Mouse (Mus musculus): ENCODE results near the gene Fbxw9. TPM values are rescaled to one million over a fixed set of nuclear protein-coding genes. Genes with fewer than 3 reads are reported as not detected.

The Fbxw9 gene
- total RNA-seq, 2 experiments from 2014 or later = 14.1 to 15.1 TPM

GRCm38 (mm10) chr8:85086238-85086637 lies 26.4 kb downstream of the Fbxw9 start:
- DNase-seq = no peak

GRCm38 (mm10) chr8:85088771-85089170 lies 28.9 kb downstream of the Fbxw9 start:
- DNase-seq = no peak

GRCm38 (mm10) chr8:85090856-85091255 lies 31.0 kb downstream of the Fbxw9 start:
- DNase-seq = no peak

GRCm38 (mm10) chr8:85091526-85092090 lies 31.8 kb downstream of the Fbxw9 start:
- DNase-seq = no peak

GRCm38 (mm10) chr8:85095051-85095450 lies 35.2 kb downstream of the Fbxw9 start:
- no peak for DNase-seq

- no peak for DNase-seq
These were observed 35.7 kb downstream of the Fbxw9 start for GRCm38 (mm10) chr8:85095566-85095965.

GRCm38 (mm10) chr8:85096196-85096595 lies 36.3 kb downstream of the Fbxw9 start:
- no peak for DNase-seq

- no peak for DNase-seq
These were observed 37.0 kb downstream of the Fbxw9 start for GRCm38 (mm10) chr8:85096850-85097249.

GRCm38 (mm10) chr8:85100076-85100665 lies 40.3 kb downstream of the Fbxw9 start:
- no peak for DNase-seq

GRCm38 (mm10) chr8:85113241-85113640 lies 53.4 kb downstream of the Fbxw9 start:
- DNase-seq = no peak

GRCm38 (mm10) chr8:85115501-85115900 lies 55.6 kb downstream of the Fbxw9 start:
- no peak for DNase-seq

Small RNAs within 50 kb of the gene (microRNA-seq; reads per million reads assigned to microRNA genes)
- gene Gm23388 = 0 reads per million in 2 experiments
- 2.8 to 2.9 reads per million in 2 experiments for gene Mir7070

Other genes starting within 250 kb of the Fbxw9 start
- gene Dand5, start 237.2 kb upstream of the Fbxw9 start, total RNA-seq (2021) = 1 to 10 TPM; 3.4 to 3.6 TPM
- 10 to 100 TPM; 24.2 to 26.2 TPM for gene Gadd45gip1, start 228.5 kb upstream of the Fbxw9 start, total RNA-seq (2021)
- gene Rad23a, start 219.4 kb upstream of the Fbxw9 start, total RNA-seq (2021) = 10 to 100 TPM; 90.9 to 91.8 TPM
- 100 to 1,000 TPM; 320 to 358 TPM for gene Calr, start 213.1 kb upstream of the Fbxw9 start, total RNA-seq (2021)
- 10 to 100 TPM; 36.3 to 37.0 TPM for gene Farsa, start 203.1 kb upstream of the Fbxw9 start, total RNA-seq (2021)
- gene Syce2, start 187.9 kb upstream of the Fbxw9 start, total RNA-seq (2021) = 10 to 100 TPM; 10.5 to 12.7 TPM
- 10 to 100 TPM; 29.7 to 33.0 TPM for gene Gcdh, start 166.1 kb upstream of the Fbxw9 start, total RNA-seq (2021)
- gene Klf1, start 158.1 kb upstream of the Fbxw9 start, total RNA-seq (2021) = under 1 TPM in 1 of 2 experiments, not detected in 1; 0.23 TPM
- 1 to 10 TPM; 6.0 to 7.1 TPM for gene Dnase2a, start 151.5 kb upstream of the Fbxw9 start, total RNA-seq (2021)
- gene Mast1, start 122.7 kb upstream of the Fbxw9 start, total RNA-seq (2021) = under 1 TPM; 0.09 to 0.24 TPM
- gene Rtbdn, start 113.1 kb upstream of the Fbxw9 start, total RNA-seq (2021) = not detected
- 1 to 10 TPM in 1 of 2 experiments, not detected in 1; 1.5 TPM for gene Gm49661, start 90.6 kb upstream of the Fbxw9 start, total RNA-seq (2021)
- 100 to 1,000 TPM; 678 to 716 TPM for gene Prdx2, start 90.5 kb upstream of the Fbxw9 start, total RNA-seq (2021)
- 10 to 100 TPM; 61.8 to 69.1 TPM for gene Rnaseh2a, start 90.3 kb upstream of the Fbxw9 start, total RNA-seq (2021)
- 10 to 100 TPM; 12.3 to 12.4 TPM for gene Junb, start 81.3 kb upstream of the Fbxw9 start, total RNA-seq (2021)
- 1 to 10 TPM; 2.2 to 2.6 TPM for gene Hook2, start 69.5 kb upstream of the Fbxw9 start, total RNA-seq (2021)
- gene Best2, start 45.5 kb upstream of the Fbxw9 start, total RNA-seq (2021) = not detected
- gene Asna1, start 34.8 kb upstream of the Fbxw9 start, total RNA-seq (2021) = 10 to 100 TPM; 82.3 to 85.2 TPM
- gene Trir, start 33.2 kb upstream of the Fbxw9 start, total RNA-seq (2021) = 100 to 1,000 TPM; 132 to 133 TPM
- gene Tnpo2, start 23.1 kb upstream of the Fbxw9 start, total RNA-seq (2021) = 10 to 100 TPM; 36.4 to 41.0 TPM
- not detected for gene Gm5741, start 7.9 kb downstream of the Fbxw9 start, total RNA-seq (2021)
- 10 to 100 TPM; 40.0 to 40.5 TPM for gene Dhps, start 11.7 kb downstream of the Fbxw9 start, total RNA-seq (2021)
- 10 to 100 TPM; 52.4 to 61.0 TPM for gene Wdr83os, start 20.7 kb downstream of the Fbxw9 start, total RNA-seq (2021)
- 10 to 100 TPM; 22.7 to 28.9 TPM for gene Wdr83, start 21.3 kb downstream of the Fbxw9 start, total RNA-seq (2021)
- 10 to 100 TPM; 26.5 to 29.9 TPM for gene Man2b1, start 23.2 kb downstream of the Fbxw9 start, total RNA-seq (2021)
- gene Zfp791, start 63.0 kb downstream of the Fbxw9 start, total RNA-seq (2021) = 1 to 10 TPM; 1.5 to 2.0 TPM
- gene Cks1brt, start 91.9 kb downstream of the Fbxw9 start, total RNA-seq (2021) = not detected
- not detected for gene Olfr371, start 165.9 kb downstream of the Fbxw9 start, total RNA-seq (2021)
- gene Orc6, start 239.6 kb downstream of the Fbxw9 start, total RNA-seq (2021) = 10 to 100 TPM; 27.7 to 30.3 TPM
- gene Vps35, start 239.7 kb downstream of the Fbxw9 start, total RNA-seq (2021) = 10 to 100 TPM; 74.5 to 78.3 TPM